26 mouse cellular contexts compared by ENCODE assay signal in genomic region chr11:90015281-90015680, GRCm38 (mm10). TPM values are rescaled to one million over a fixed set of nuclear protein-coding genes. Genes with fewer than 3 reads are reported as not detected.
DNase-seq lines count a peak whose midpoint lies in the region; ATAC-seq and TF ChIP-seq lines count a peak whose summit lies in the region.
"Had no signal": no experiment of that assay in that cellular context is flagged by ENCODE, and none has a peak within 500 bp of the region (broad histone marks: within the 10 kb centered on the region; RNA-seq: fewer than 3 reads in every experiment).

No protein-coding gene starts in this region.

- H3K9ac ChIP-seq in kidney, postnatal 0 days (ENCODE audit: low read depth, low read length): no peak overlapping the region
- no peak overlapping the region for H3K9ac ChIP-seq in embryonic facial prominence, embryonic 14.5 days (ENCODE audit: low read depth, low read length)
- H3K9ac ChIP-seq: embryonic facial prominence, embryonic 15.5 days; forebrain, embryonic 15.5 days; hindbrain, embryonic 13.5 days; intestine, embryonic 15.5 days had no signal

- H3K4me1 ChIP-seq in kidney, postnatal 0 days (replicated peaks; ENCODE audit: insufficient read depth, low read length): no peaks in the 10 kb centered on the region
- 0 out of 2 replicates have a peak, but pooled peaks cover 4% of the 10 kb centered on the region for H3K4me1 ChIP-seq in embryonic facial prominence, embryonic 14.5 days (ENCODE audit: control insufficient read depth, insufficient read depth, low read length)
- H3K4me1 ChIP-seq: embryonic facial prominence, embryonic 15.5 days; forebrain, embryonic 15.5 days; hindbrain, embryonic 10.5 days; hindbrain, embryonic 13.5 days; intestine, embryonic 15.5 days had no signal

- TF ChIP-seq CTCF in kidney, postnatal 0 days (IDR thresholded peaks at IDR 0.05; ENCODE audit: low read depth): no peak

- H3K9me3 ChIP-seq in kidney, postnatal 0 days (replicated peaks; ENCODE audit: low read length): no peaks in the 10 kb centered on the region
- H3K9me3 ChIP-seq in embryonic facial prominence, embryonic 14.5 days (ENCODE audit: control insufficient read depth, low read length): no peaks in the 10 kb centered on the region
- H3K9me3 ChIP-seq: embryonic facial prominence, embryonic 15.5 days; forebrain, embryonic 15.5 days; G1E; hindbrain, embryonic 10.5 days; hindbrain, embryonic 13.5 days; intestine, embryonic 15.5 days had no signal

- H3K4me2 ChIP-seq in kidney, postnatal 0 days (ENCODE audit: low read length): no peak overlapping the region
- H3K4me2 ChIP-seq in embryonic facial prominence, embryonic 14.5 days (ENCODE audit: low read depth, low read length): no peak overlapping the region
- H3K4me2 ChIP-seq: embryonic facial prominence, embryonic 15.5 days; forebrain, embryonic 15.5 days; heart, embryonic 11.5 days; hindbrain, embryonic 13.5 days; intestine, embryonic 15.5 days had no signal

- WGBS in kidney, postnatal 0 days: 43% methylated on average over 7 of the region's 7 CpGs
- WGBS in embryonic facial prominence, embryonic 14.5 days: 26% methylated on average over 7 of the region's 7 CpGs

- no peak overlapping the region for H3K27ac ChIP-seq in kidney, postnatal 0 days
- H3K27ac ChIP-seq in embryonic facial prominence, embryonic 14.5 days (replicated peaks; ENCODE audit: low read depth, low read length): no peak overlapping the region
- H3K27ac ChIP-seq: embryonic facial prominence, embryonic 15.5 days; forebrain, embryonic 15.5 days; hindbrain, embryonic 10.5 days; hindbrain, embryonic 13.5 days; intestine, embryonic 15.5 days had no signal

- H3K4me3 ChIP-seq in kidney, postnatal 0 days (replicated peaks; ENCODE audit: low read depth, low read length): no peak overlapping the region
- H3K4me3 ChIP-seq in embryonic facial prominence, embryonic 14.5 days (ENCODE audit: low read depth, low read length): no peak overlapping the region
- H3K4me3 ChIP-seq: embryonic facial prominence, embryonic 15.5 days; forebrain, embryonic 15.5 days; hindbrain, embryonic 10.5 days; hindbrain, embryonic 13.5 days; intestine, embryonic 15.5 days had no signal

- H3K27me3 ChIP-seq in kidney, postnatal 0 days (ENCODE audit: insufficient read depth, low read length): no peaks in the 10 kb centered on the region
- H3K27me3 ChIP-seq in embryonic facial prominence, embryonic 14.5 days (replicated peaks; ENCODE audit: control insufficient read depth, insufficient read depth, low read length): no peaks in the 10 kb centered on the region
- H3K27me3 ChIP-seq: embryonic facial prominence, embryonic 15.5 days; forebrain, embryonic 15.5 days; intestine, embryonic 15.5 days had no signal

- H3K36me3 ChIP-seq in kidney, postnatal 0 days (ENCODE audit: insufficient read depth, low read length): no peaks in the 10 kb centered on the region
- no peaks in the 10 kb centered on the region for H3K36me3 ChIP-seq in embryonic facial prominence, embryonic 14.5 days (ENCODE audit: control insufficient read depth, insufficient read depth, low read length)
- H3K36me3 ChIP-seq: embryonic facial prominence, embryonic 15.5 days; forebrain, embryonic 15.5 days; G1E; hindbrain, embryonic 10.5 days; hindbrain, embryonic 13.5 days; intestine, embryonic 15.5 days had no signal

- DNase-seq in heart, adult 11 months: peak; percentile 61
- no peak for DNase-seq in heart, adult 9 months (ENCODE audit: low spot score in 2 of 2)
- DNase-seq in kidney, postnatal 0 days (ENCODE audit: low spot score): peak; percentile 28
- DNase-seq in kidney, postnatal 36 days: no peak
- peak; percentile 40 for DNase-seq in embryonic facial prominence, embryonic 14.5 days (ENCODE audit: low spot score)
- no peak for DNase-seq in frontal cortex, postnatal 10 days (ENCODE audit: low spot score in 2 of 2)
- DNase-seq: adrenal gland, adult 2 months; adrenal gland, postnatal 14 days; B cell, adult 2 months; cerebellum, adult 11 months; cerebellum, adult 2 months; cerebellum, adult 9-11 months; cerebellum, postnatal 25 days; gastrocnemius, postnatal 10 days; gastrocnemius, postnatal 36 days; heart, adult 18-20 months; heart, postnatal 36 days; kidney, adult 11 months had no signal

- no peak for ATAC-seq in kidney, postnatal 0 days (replicated peaks; ENCODE audit: low FRiP score, low read depth)
- no peak for ATAC-seq in embryonic facial prominence, embryonic 14.5 days (ENCODE audit: low read depth)
- ATAC-seq: forebrain, embryonic 15.5 days; hindbrain, embryonic 16.5 days; intestine, embryonic 15.5 days had no signal

RNA-seq across cellular contexts. Expression of gene Pctp, which starts 12.6 kb away (rescaled TPM):
- polyA plus RNA-seq in kidney, postnatal 0 days (2015; fragmentation: Nextera tagmentation; extraction: Ambion mirVana): 11.7 and 13.9 TPM in 2 replicates
- polyA plus RNA-seq in embryonic facial prominence, embryonic 14.5 days (2014; fragmentation: Nextera tagmentation; extraction: Ambion mirVana): 1.9 and 3.0 TPM in 2 replicates

RNA-seq across cellular contexts. Expression of gene Tmem100, which starts 14.9 kb away (rescaled TPM):
- 37.3 and 37.9 TPM in 2 replicates for polyA plus RNA-seq in kidney, postnatal 0 days (2015; fragmentation: Nextera tagmentation; extraction: Ambion mirVana)
- polyA plus RNA-seq in embryonic facial prominence, embryonic 14.5 days (2014; fragmentation: Nextera tagmentation; extraction: Ambion mirVana): 29.7 and 32.3 TPM in 2 replicates

Comparison
In these comparisons a context has a peak if more than half of its experiments do, and no peak if none do; other contexts are left out.
1. DNase-seq: peak in heart, adult 11 months (single experiment), kidney, postnatal 0 days (single experiment) and embryonic facial prominence, embryonic 14.5 days (single experiment); none in heart, adult 9 months (0 of 2), kidney, postnatal 36 days (0 of 2) and frontal cortex, postnatal 10 days (0 of 2).